Mouse (Mus musculus) macrophage (primary cell): ENCODE data around the gene Zfp819. TPM values are rescaled to one million over a fixed set of nuclear protein-coding genes. Genes with fewer than 3 reads are reported as not detected.

Source experiments
- polyA plus RNA-seq: library from polyadenylated mRNA; stranded (reverse); fragments of 250-400 nt; gene quantifications from 3 replicates; pipeline ENCODE4 v1.2.4, GENCODE M21; 2018; ENCODE audit warnings: inconsistent platforms

The Zfp819 gene
- polyA plus RNA-seq, 1 experiment from 2014 or later = not detected

Other genes with a start within 250 kb of the Zfp819 start
- gene Siglecg, start 199.0 kb upstream of the Zfp819 start, polyA plus RNA-seq = 0.11 TPM in 1 of 3 replicates, not detected in the others
- gene Lim2, start 179.5 kb upstream of the Zfp819 start, polyA plus RNA-seq = not detected in 3 replicates
- gene Nkg7, start 170.1 kb upstream of the Zfp819 start, polyA plus RNA-seq = 0.26 TPM in 1 of 3 replicates, not detected in the others
- not detected in 3 replicates for gene Cldnd2, start 166.4 kb upstream of the Zfp819 start, polyA plus RNA-seq
- 113 to 175 TPM (median 166 TPM) in 3 replicates for gene Etfb, start 163.1 kb upstream of the Zfp819 start, polyA plus RNA-seq
- gene Gm45233, start 163.0 kb upstream of the Zfp819 start, polyA plus RNA-seq = not detected in 3 replicates
- gene Vsig10l, start 144.0 kb upstream of the Zfp819 start, polyA plus RNA-seq = 3.1 to 3.5 TPM (median 3.2 TPM) in 3 replicates
- gene Iglon5, start 117.1 kb upstream of the Zfp819 start, polyA plus RNA-seq = not detected in 3 replicates
- gene 4931406B18Rik, start 101.2 kb upstream of the Zfp819 start, polyA plus RNA-seq = not detected in 3 replicates
- gene Cd33, start 62.7 kb upstream of the Zfp819 start, polyA plus RNA-seq = 13.2 to 32.1 TPM (median 13.4 TPM) in 3 replicates
- 1.5 to 2.7 TPM (median 2.5 TPM) in 3 replicates for gene Zfp658, start 44.9 kb upstream of the Zfp819 start, polyA plus RNA-seq
- gene Zfp719, start 27.6 kb upstream of the Zfp819 start, polyA plus RNA-seq = 1.9 to 2.7 TPM (median 2.5 TPM) in 3 replicates
- gene Ceacam18, start 27.5 kb downstream of the Zfp819 start, polyA plus RNA-seq = not detected in 3 replicates
- gene Siglece, start 53.0 kb downstream of the Zfp819 start, polyA plus RNA-seq = 0.73 to 2.4 TPM (median 0.83 TPM) in 3 replicates
- 2.6 to 6.7 TPM (median 4.7 TPM) in 3 replicates for gene Ctu1, start 64.8 kb downstream of the Zfp819 start, polyA plus RNA-seq
- gene Klk14, start 83.2 kb downstream of the Zfp819 start, polyA plus RNA-seq = not detected in 3 replicates
- gene Klk13, start 105.4 kb downstream of the Zfp819 start, polyA plus RNA-seq = not detected in 3 replicates
- not detected in 3 replicates for gene Klk12, start 161.7 kb downstream of the Zfp819 start, polyA plus RNA-seq
- gene Klk11, start 167.4 kb downstream of the Zfp819 start, polyA plus RNA-seq = not detected in 3 replicates
- not detected in 3 replicates for gene Klk10, start 173.9 kb downstream of the Zfp819 start, polyA plus RNA-seq
- gene Klk9, start 184.7 kb downstream of the Zfp819 start, polyA plus RNA-seq = not detected in 3 replicates
- gene Klk8, start 190.4 kb downstream of the Zfp819 start, polyA plus RNA-seq = not detected in 3 replicates
- gene Klk7, start 204.1 kb downstream of the Zfp819 start, polyA plus RNA-seq = not detected in 3 replicates
- not detected in 3 replicates for gene Klk6, start 217.3 kb downstream of the Zfp819 start, polyA plus RNA-seq
- gene Klk5, start 234.8 kb downstream of the Zfp819 start, polyA plus RNA-seq = not detected in 3 replicates